Mouse (Mus musculus) midbrain, embryonic 12.5 days (tissue): Measurements from ENCODE around the gene Sec63. TPM values are rescaled to one million over a fixed set of nuclear protein-coding genes. Genes with fewer than 3 reads are reported as not detected.

ENCODE experiments used
- ATAC-seq: fragments of 200-750 bp; cut with Nextera tagmentation; 2 replicates; pipeline ENCODE4 v1.8.0; 2017; ENCODE audit warnings: low read depth, moderate TSS enrichment, moderate library complexity; ENCODE audit not compliant: low FRiP score
- H3K27ac ChIP-seq: fragments of 300-500 bp; sonication (generic); replicated peaks from 2 replicates; pipeline ENCODE4 v1.5.1; 2016; ENCODE audit warnings: mild to moderate bottlenecking
- H3K27me3 ChIP-seq: fragments of 300-500 bp; sonication (generic); 2 replicates; pipeline ENCODE4 v1.6.1; 2016; ENCODE audit warnings: mild to moderate bottlenecking
- H3K36me3 ChIP-seq: fragments of 300-500 bp; sonication (generic); 2 replicates; pipeline ENCODE4 v1.6.1; 2016
- H3K4me1 ChIP-seq: fragments of 300-500 bp; sonication (generic); 2 replicates; pipeline ENCODE4 v1.6.1; 2016
- H3K4me2 ChIP-seq: fragments of 300-500 bp; sonication (generic); replicated peaks from 2 replicates; pipeline ENCODE4 v1.6.1; 2016; ENCODE audit warnings: mild to moderate bottlenecking, moderate library complexity
- H3K4me3 ChIP-seq: fragments of 300-500 bp; sonication (generic); 2 replicates; pipeline ENCODE4 v1.5.1; 2016; ENCODE audit warnings: mild to moderate bottlenecking
- H3K9ac ChIP-seq: fragments of 300-500 bp; sonication (generic); replicated peaks from 2 replicates; pipeline ENCODE4 v1.6.1; 2016; ENCODE audit warnings: mild to moderate bottlenecking, moderate library complexity
- H3K9me3 ChIP-seq: fragments of 300-500 bp; sonication (generic); 2 replicates; pipeline ENCODE4 v1.6.1; 2016; ENCODE audit warnings: mild to moderate bottlenecking
- WGBS: fragments of 180-500 bp; shearing (Covaris S2); methylation state at CpG from one replicate; pipeline ENCODE4 v1.1.7; 2016; 5-methylcytosine and 5-hydroxymethylcytosine counted together
- polyA plus RNA-seq: library from polyadenylated mRNA; unstranded; fragments of >200 nt; fragmentation: Nextera tagmentation; extraction: Ambion mirVana; gene quantifications from 2 replicates; pipeline ENCODE4 v1.2.1, GENCODE M21; 2016

The Sec63 gene
- polyA plus RNA-seq, 1 experiment from 2014 or later = 33.2 TPM

DNA sequence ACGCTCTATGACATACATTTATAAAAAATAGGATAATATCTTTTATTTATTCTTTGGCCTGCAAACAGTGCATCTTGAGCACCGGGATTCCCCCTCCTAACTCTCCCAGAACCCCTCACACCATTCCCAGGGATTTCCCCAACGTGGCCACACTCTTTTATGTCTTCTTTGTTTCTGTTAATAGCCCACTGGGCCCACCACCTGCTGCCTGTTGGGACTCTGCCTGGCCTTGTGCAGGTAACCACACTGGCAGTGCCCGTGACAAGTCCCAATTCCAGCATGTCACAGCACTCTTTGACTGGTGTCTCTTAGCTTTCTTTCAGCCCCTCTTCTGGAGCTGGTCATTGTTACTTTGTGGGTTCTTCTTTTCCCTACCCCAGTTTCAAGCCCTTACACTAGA lies 93.5 kb downstream of the Sec63 start:
- no peaks in the 10 kb centered on the region for H3K27me3 ChIP-seq
- no peak for ATAC-seq
- peaks cover 13% of the 10 kb centered on the region for H3K4me1 ChIP-seq
- WGBS = 63% methylated on average over 4 of the region's 4 CpGs
- H3K4me2 ChIP-seq = no peak overlapping the region
- H3K27ac ChIP-seq = no peak overlapping the region
- no peaks in the 10 kb centered on the region for H3K9me3 ChIP-seq
- H3K36me3 ChIP-seq = no peaks in the 10 kb centered on the region
- no peak overlapping the region for H3K9ac ChIP-seq
- H3K4me3 ChIP-seq = no peak overlapping the region

DNA sequence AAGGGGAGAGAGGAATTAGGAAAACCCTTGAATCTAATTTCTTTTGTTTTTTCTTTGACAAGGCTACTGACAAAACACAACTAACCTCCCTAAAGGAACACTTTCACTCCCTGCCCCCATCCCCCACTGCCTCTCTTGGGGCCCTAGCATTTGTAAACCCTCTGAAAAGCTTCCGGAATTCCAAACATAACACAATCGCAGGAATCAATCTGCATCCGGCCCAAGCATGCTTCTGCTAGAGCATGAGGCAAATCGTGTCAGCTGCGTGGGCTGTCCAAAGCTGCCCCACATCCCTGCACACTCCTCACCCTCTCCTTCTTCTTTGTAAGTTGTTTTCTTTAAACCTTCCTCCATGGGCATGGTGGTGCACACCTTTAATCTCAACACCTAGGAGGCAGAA lies 94.0 kb downstream of the Sec63 start:
- no peak overlapping the region for H3K27ac ChIP-seq

DNA sequence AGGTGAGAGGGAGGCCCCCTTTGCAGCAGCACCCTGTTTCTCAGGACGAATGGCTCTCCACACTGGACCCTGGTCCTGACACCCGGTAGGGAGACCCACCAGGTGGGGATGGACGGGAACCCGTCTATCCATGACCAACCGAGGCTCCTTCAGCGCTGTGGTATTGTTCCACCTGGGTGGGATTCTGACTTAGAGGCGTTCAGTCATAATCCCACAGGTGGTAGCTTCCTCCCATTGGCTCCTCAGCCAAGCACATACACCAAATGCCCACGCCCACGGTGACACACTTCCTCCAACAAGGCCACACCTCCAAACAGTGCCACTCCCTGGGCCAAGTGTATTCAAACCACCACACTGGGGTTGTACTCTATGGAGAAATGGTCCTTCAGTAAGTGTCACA lies 95.3 kb downstream of the Sec63 start:
- no peak for ATAC-seq

More for the DNA sequence above, 94.0 kb downstream of the Sec63 start:
- no peaks in the 10 kb centered on the region for H3K27me3 ChIP-seq
- H3K4me2 ChIP-seq = no peak overlapping the region
- H3K4me1 ChIP-seq = peaks cover 18% of the 10 kb centered on the region
- 51% methylated on average over 5 of the region's 5 CpGs for WGBS
- ATAC-seq = no peak
- no peaks in the 10 kb centered on the region for H3K9me3 ChIP-seq
- no peak overlapping the region for H3K9ac ChIP-seq
- H3K4me3 ChIP-seq = no peak overlapping the region
- H3K36me3 ChIP-seq = no peaks in the 10 kb centered on the region

DNA sequence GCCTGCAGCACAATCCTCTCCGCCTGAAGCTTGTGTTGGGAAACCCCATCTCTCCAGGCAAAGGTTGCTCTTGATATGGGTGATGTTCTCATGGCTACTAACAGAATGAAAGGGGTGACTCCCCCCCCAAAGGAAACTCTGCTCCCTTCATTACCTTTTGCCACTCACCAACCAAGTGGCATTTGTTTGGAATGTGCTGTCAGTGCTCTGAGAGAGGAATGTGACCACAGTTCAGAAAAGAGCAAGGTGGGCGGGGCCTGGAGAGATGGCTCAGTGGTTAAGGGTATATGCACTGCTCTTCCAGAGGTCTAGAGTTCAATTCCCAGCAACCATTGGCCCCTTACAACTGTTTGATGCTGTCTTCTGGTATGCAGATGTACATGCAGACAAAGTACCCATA lies 95.7 kb downstream of the Sec63 start:
- no peak overlapping the region for H3K4me2 ChIP-seq
- H3K4me3 ChIP-seq = no peak overlapping the region
- H3K9ac ChIP-seq = no peak overlapping the region
- WGBS = 96% methylated on average over 2 of the region's 2 CpGs
- H3K27ac ChIP-seq = no peak overlapping the region
- H3K4me1 ChIP-seq = peaks cover 26% of the 10 kb centered on the region
- H3K9me3 ChIP-seq = no peaks in the 10 kb centered on the region
- no peaks in the 10 kb centered on the region for H3K36me3 ChIP-seq
- ATAC-seq = no peak
- H3K27me3 ChIP-seq = no peaks in the 10 kb centered on the region

More for the DNA sequence above, 95.3 kb downstream of the Sec63 start:
- WGBS = 98% methylated on average over 9 of the region's 9 CpGs
- H3K9ac ChIP-seq = no peak overlapping the region
- no peak overlapping the region for H3K4me2 ChIP-seq
- no peaks in the 10 kb centered on the region for H3K36me3 ChIP-seq
- peaks cover 24% of the 10 kb centered on the region for H3K4me1 ChIP-seq
- H3K27ac ChIP-seq = no peak overlapping the region
- H3K9me3 ChIP-seq = no peaks in the 10 kb centered on the region
- H3K27me3 ChIP-seq = no peaks in the 10 kb centered on the region
- no peak overlapping the region for H3K4me3 ChIP-seq

DNA sequence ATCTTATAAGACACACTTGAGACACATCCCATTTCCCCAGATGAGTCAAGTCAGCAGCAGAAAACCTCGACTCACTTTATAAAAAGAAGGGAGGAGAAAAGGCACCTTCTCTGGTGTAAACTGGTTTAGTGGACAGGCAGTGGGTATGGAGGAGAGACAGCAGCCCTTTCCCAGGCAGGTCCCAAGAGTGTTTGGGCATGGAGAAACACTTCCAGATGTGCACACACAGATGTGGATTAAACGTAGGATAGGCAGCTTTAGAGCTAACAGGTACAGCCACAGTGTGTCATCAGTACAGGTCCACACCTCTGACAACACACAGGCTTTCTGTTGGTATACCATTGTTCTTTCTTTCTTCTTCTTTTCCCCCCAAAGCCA lies 98.5 kb downstream of the Sec63 start:
- Histone ChIP-seq H3K4me1 (peaks cover 38% of the 10 kb centered on the region), H3K4me2 (peak overlapping the region; percentile 52), H3K36me3 (no peaks in the 10 kb centered on the region), H3K9me3 (no peaks in the 10 kb centered on the region), H3K27ac (peak overlapping the region; percentile 72), H3K9ac (peak overlapping the region; percentile 37; the same call in 1 of the 2 replicates), H3K27me3 (no peaks in the 10 kb centered on the region; the same call in 1 of the 2 replicates), H3K4me3 (0 out of 2 replicates have a peak overlapping the region, but pooled peaks have one; percentile 32)
- WGBS = 51% methylated on average over 2 of the region's 2 CpGs
- ATAC-seq = no peak; the same call in 1 of the 2 replicates

DNA sequence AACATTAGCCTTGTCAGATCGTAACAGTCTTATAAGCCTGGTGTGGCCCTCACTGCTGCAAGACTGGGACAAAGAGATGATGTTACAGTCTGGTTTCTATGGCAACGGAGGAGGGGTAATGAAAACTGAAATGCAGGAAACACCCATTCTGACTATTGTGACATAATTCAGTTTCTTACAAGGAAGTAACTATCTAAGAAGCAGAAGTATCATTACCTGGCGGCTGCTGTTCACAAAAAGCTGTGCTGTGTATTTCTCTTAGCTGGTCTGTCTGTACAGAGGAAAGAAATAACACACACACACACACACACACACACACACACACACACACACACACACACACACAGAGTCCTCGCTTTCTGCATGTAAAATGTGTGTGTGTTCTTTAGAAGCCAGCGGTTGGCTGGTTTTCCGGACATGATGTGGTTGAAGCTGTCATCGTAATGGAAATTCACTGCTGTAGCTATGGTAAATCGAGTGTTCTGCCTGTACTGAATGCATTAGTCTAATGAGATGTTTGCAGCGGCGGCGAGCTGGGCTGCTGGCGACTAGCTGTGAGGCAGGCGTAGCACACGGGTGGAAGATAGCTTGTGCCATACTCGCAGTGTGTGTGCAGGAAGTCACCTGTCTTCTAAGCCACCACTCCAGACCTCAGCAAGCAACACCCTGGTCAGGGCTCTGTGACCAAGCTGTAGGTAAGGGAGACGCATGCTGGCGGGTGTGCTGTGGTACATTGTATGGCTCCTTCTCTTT lies 99.0 kb downstream of the Sec63 start, which contains the start of gene Scml4:
TSS of gene Scml4 (plus strand) at position 212 of the 753 bp plus-strand sequence.
- Histone ChIP-seq H3K27me3 (no peaks in the 10 kb centered on the region; the same call in 1 of the 2 replicates), H3K4me2 (peak within 1 kb of the TSS; percentile 52), H3K4me3 (peak within 1 kb of the TSS; percentile 32), H3K36me3 (no peaks in the 10 kb centered on the region), H3K9ac (peak within 1 kb of the TSS; percentile 37; the same call in 1 of the 2 replicates), H3K4me1 (peaks cover 38% of the 10 kb centered on the region), H3K9me3 (no peaks in the 10 kb centered on the region), H3K27ac (peak within 1 kb of the TSS; percentile 72)
- ATAC-seq = peak; percentile 78
- WGBS = 30% methylated on average over 17 of the region's 17 CpGs

DNA sequence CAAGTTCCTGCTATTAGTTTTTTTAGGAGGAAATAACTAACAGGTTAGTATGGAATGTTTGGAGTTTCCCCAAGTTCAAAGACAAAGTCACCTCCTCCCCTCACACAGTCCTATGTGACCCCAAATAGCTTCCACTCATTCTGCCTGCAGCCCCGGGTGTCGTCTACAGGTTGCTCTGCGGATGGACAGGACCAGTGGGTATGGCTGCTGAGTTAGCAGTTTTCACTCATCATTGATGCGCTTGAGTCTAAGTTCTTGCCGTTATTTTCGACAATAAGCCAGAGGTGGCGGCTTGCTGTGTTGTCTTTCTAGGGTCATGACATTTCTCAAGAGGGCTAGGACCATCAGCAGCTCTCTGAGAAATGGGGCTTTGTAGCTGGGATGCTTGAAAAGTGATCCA lies 100.2 kb downstream of the Sec63 start:
- Histone ChIP-seq H3K4me3 (no peak overlapping the region), H3K4me2 (0 out of 2 replicates have a peak overlapping the region, but pooled peaks have one; percentile 19), H3K4me1 (peaks cover 35% of the 10 kb centered on the region), H3K36me3 (no peaks in the 10 kb centered on the region), H3K27me3 (no peaks in the 10 kb centered on the region; the same call in 1 of the 2 replicates), H3K9ac (no peak overlapping the region), H3K27ac (no peak overlapping the region), H3K9me3 (no peaks in the 10 kb centered on the region)
- ATAC-seq = no peak
- 74% methylated on average over 7 of the region's 7 CpGs for WGBS

DNA sequence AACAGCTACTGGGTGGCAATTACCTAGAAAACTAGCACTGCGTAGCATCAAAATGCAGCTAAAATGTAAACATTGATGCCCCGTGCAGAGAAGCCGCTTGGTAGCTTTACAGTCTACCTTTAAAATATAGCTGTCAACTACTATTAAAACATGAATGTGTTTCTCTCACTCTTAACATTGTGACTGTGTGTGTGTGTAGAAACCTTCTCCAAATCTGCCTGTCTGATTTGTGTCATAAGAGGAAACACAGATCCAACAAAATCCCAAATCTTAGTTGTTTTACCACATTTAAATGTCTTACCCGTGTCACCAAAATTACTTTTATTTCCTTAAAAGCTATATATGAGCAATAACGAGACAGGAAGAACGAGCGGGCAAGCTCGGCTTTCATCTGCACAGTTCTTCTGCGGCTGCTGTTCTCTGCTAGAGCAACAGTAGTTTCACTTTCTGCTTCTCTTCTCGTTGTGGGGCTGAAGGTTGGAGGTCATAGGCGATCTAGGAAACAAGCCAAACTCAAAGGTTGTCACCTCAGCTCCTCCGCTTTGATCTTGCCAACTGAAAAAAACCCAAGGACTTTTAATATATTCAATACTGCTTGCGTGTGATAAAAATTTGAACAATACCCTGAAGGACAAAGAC lies 100.9 kb downstream of the Sec63 start:
- Histone ChIP-seq H3K27ac (no peak overlapping the region), H3K9me3 (no peaks in the 10 kb centered on the region), H3K4me2 (no peak overlapping the region), H3K9ac (no peak overlapping the region), H3K36me3 (no peaks in the 10 kb centered on the region), H3K4me3 (no peak overlapping the region), H3K27me3 (no peaks in the 10 kb centered on the region; the same call in 1 of the 2 replicates), H3K4me1 (peaks cover 38% of the 10 kb centered on the region)
- ATAC-seq = no peak
- 76% methylated on average over 13 of the region's 13 CpGs for WGBS

DNA sequence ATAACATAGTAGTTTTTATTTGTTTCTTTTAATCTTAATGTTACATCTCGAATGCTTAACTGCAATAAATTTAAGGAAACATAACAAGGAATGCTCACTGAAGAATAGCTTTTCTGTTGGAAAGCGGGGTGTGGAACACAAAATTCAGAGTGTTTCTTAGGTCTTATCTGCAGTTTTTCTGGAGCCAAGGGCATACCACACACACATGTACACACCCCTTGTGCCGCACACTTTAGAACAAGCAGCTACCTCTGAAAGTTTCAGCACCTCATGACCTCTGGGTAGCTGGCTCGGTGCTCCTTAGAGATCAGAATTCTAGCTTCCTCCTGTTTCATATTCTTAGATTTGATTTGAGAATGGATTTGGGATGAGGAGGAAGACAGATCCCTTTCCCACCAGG lies 101.5 kb downstream of the Sec63 start:
- no peak for ATAC-seq
- H3K27me3 ChIP-seq = no peaks in the 10 kb centered on the region; the same call in 1 of the 2 replicates
- 83% methylated on average over 4 of the region's 4 CpGs for WGBS
- H3K36me3 ChIP-seq = no peaks in the 10 kb centered on the region
- H3K9ac ChIP-seq = no peak overlapping the region
- no peak overlapping the region for H3K4me3 ChIP-seq
- peaks cover 39% of the 10 kb centered on the region for H3K4me1 ChIP-seq
- no peaks in the 10 kb centered on the region for H3K9me3 ChIP-seq
- H3K27ac ChIP-seq = no peak overlapping the region
- H3K4me2 ChIP-seq = no peak overlapping the region

DNA sequence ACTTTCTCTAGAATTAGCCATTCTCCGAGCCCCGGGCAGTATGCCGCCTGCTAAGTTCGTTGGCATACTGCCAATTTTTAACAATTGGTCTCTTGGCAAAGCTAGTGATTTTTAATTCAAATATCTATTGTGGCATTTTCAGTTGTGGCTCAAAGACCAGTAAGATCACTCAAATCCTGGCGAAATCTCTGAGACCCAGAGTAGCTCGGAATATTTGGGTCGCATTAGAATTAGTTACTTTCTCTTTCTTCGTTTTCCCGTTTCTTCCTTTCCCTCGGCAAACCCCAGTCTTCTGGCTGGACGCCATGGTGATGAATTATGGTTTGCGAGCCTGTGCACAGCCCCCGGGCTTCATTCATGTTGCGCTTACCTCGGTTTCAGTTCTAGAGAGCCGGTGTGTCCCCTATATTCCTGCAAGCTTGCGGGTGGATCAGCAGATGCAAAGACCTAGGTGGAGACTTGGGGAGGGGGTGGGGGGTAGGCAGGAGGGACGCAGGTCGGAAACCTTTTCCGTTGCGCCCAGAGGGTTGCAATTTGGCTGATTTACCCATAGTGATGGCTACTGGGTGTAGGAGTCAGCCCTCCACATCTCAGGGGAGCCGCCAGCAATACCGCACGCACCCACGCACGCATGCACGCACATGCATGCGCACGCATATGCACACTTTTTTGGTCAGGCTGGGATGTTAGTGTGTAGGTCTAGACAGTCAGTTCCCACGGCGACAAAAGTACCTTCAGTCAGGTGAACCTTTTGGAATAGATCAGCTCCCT lies 102.5 kb downstream of the Sec63 start:
- H3K9me3 ChIP-seq = no peaks in the 10 kb centered on the region
- peak; percentile 32; the same call in 1 of the 2 replicates for ATAC-seq
- H3K4me3 ChIP-seq = peak overlapping the region; percentile 15
- no peaks in the 10 kb centered on the region for H3K36me3 ChIP-seq
- 0 out of 2 replicates have a peak overlapping the region, but pooled peaks have one; percentile 30 for H3K27ac ChIP-seq
- H3K4me2 ChIP-seq = peak overlapping the region; percentile 42
- 50% methylated on average over 31 of the region's 31 CpGs for WGBS
- H3K9ac ChIP-seq = no peak overlapping the region
- H3K27me3 ChIP-seq = no peaks in the 10 kb centered on the region; the same call in 1 of the 2 replicates
- H3K4me1 ChIP-seq = peaks cover 39% of the 10 kb centered on the region

DNA sequence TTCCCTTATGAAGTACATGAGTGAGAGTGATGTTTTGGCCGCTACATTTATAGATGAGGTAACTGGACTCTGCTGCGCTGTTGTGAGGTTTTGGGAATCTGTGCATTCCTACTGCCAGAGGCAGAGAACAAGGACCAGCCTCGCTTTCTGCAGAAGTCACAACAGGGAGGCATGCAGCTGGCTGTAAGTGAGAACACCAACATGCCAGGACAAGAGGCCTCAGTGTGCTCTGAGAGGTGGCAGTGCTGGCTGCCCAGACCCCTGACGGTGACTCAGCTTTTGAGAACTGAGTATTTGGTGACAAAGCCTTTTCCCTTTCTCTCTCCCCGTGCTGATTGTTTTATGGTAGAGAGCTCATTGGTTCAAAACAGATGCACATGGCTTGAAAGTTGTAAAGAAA lies 103.4 kb downstream of the Sec63 start:
- 0 out of 2 replicates have a peak overlapping the region, but pooled peaks have one; percentile 30 for H3K27ac ChIP-seq
- no peak overlapping the region for H3K4me3 ChIP-seq
- peaks cover 37% of the 10 kb centered on the region for H3K4me1 ChIP-seq
- no peaks in the 10 kb centered on the region for H3K9me3 ChIP-seq
- H3K4me2 ChIP-seq = no peak overlapping the region
- no peaks in the 10 kb centered on the region; the same call in 1 of the 2 replicates for H3K27me3 ChIP-seq
- no peaks in the 10 kb centered on the region for H3K36me3 ChIP-seq
- WGBS = 57% methylated on average over 5 of the region's 5 CpGs
- no peak overlapping the region for H3K9ac ChIP-seq
- ATAC-seq = no peak
